Mouse (Mus musculus) stomach, embryonic 14.5 days (tissue): ENCODE data around the gene Prox2. TPM values are rescaled to one million over a fixed set of nuclear protein-coding genes. Genes with fewer than 3 reads are reported as not detected.

ENCODE experiments used
- ATAC-seq: fragments of 200-750 bp; cut with Nextera tagmentation; 2 replicates; pipeline ENCODE4 v1.8.0; 2017; ENCODE audit warnings: low read depth, moderate TSS enrichment; ENCODE audit not compliant: insufficient number of reproducible peaks, insufficient read depth, low FRiP score
- H3K27ac ChIP-seq: fragments of 300-500 bp; sonication (generic); 2 replicates; pipeline ENCODE4 v1.5.1; 2014; ENCODE audit warnings: mild to moderate bottlenecking, low read length, moderate library complexity, mixed read lengths
- H3K27me3 ChIP-seq: fragments of 300-500 bp; sonication (generic); 2 replicates; pipeline ENCODE4 v1.6.1; 2014; ENCODE audit warnings: low read length, control low read depth, mixed read lengths; ENCODE audit not compliant: control insufficient read depth, insufficient read depth
- H3K36me3 ChIP-seq: fragments of 300-500 bp; sonication (generic); 2 replicates; pipeline ENCODE4 v1.6.1; 2014; ENCODE audit warnings: mild to moderate bottlenecking, control low read depth, low read length, moderate library complexity, mixed read lengths; ENCODE audit not compliant: control insufficient read depth, insufficient read depth
- H3K4me1 ChIP-seq: fragments of 300-500 bp; sonication (generic); 2 replicates; pipeline ENCODE4 v1.6.1; 2014; ENCODE audit warnings: low read length, control low read depth, mixed read lengths; ENCODE audit not compliant: control insufficient read depth, insufficient read depth
- H3K4me2 ChIP-seq: fragments of 300-500 bp; sonication (generic); replicated peaks from 2 replicates; pipeline ENCODE4 v1.6.1; 2014; ENCODE audit warnings: low read depth, low read length, control low read depth
- H3K4me3 ChIP-seq: fragments of 300-500 bp; sonication (generic); 2 replicates; pipeline ENCODE4 v1.5.1; 2014; ENCODE audit warnings: low read depth, low read length, control low read depth
- H3K9ac ChIP-seq: fragments of 300-500 bp; sonication (generic); replicated peaks from 2 replicates; pipeline ENCODE4 v1.6.1; 2014; ENCODE audit warnings: low read depth, mild to moderate bottlenecking, control low read depth, low read length, moderate library complexity, mixed read lengths
- H3K9me3 ChIP-seq: fragments of 300-500 bp; sonication (generic); 2 replicates; pipeline ENCODE4 v1.6.1; 2016; ENCODE audit warnings: low read depth, low read length, control low read depth; ENCODE audit not compliant: control insufficient read depth
- WGBS: fragments of 180-500 bp; shearing (Covaris S2); extraction: QIAGEN DNeasy Blood & Tissue Kit; methylation state at CpG from one replicate; pipeline ENCODE4 v1.1.7; 2014; 5-methylcytosine and 5-hydroxymethylcytosine counted together
- polyA plus RNA-seq: library from polyadenylated mRNA; unstranded; fragments of >200 nt; fragmentation: Nextera tagmentation; extraction: Ambion mirVana; gene quantifications from 2 replicates; pipeline ENCODE4 v1.2.1, GENCODE M21; 2014

Prox2 gene
- polyA plus RNA-seq, 1 experiment from 2014 or later, result 4.4 TPM

DNA sequence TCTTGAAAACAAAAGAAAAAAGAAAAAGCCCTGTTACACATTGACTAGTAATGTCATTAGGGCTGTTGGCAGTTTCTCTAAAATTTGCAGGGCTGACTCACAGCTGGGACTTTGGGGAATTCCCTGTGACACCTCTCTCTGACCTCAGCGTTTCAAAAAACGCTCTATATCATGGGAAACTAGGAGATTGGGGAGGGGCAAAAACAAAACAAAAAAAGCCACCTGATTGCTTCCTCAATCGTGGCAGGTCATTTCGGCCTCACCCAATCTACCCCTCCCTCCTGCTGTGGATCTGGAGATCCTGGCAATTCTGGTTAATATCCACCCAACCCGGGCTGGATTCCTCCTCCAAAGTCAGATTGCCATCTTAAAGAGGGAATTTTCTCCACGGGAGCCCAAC, 59.3 kb downstream of the Prox2 start:
- ATAC-seq, result no peak
- no peak overlapping the region for H3K9ac ChIP-seq
- H3K36me3 ChIP-seq, result peaks cover 47% of the 10 kb centered on the region
- 56% methylated on average over 6 of the region's 6 CpGs for WGBS
- H3K4me1 ChIP-seq, result no peaks in the 10 kb centered on the region
- H3K27me3 ChIP-seq, result no peaks in the 10 kb centered on the region
- no peak overlapping the region for H3K4me3 ChIP-seq
- no peak overlapping the region for H3K4me2 ChIP-seq
- no peak overlapping the region for H3K27ac ChIP-seq
- H3K9me3 ChIP-seq, result no peaks in the 10 kb centered on the region

Other genes with a start within 250 kb of the Prox2 start
- gene Ltbp2, start 234.2 kb downstream of the Prox2 start, polyA plus RNA-seq, result 0.36 and 0.45 TPM in 2 replicates
- gene Fcf1, start 139.9 kb downstream of the Prox2 start, polyA plus RNA-seq, result 145 and 147 TPM in 2 replicates
- gene Arel1, start 139.9 kb downstream of the Prox2 start, polyA plus RNA-seq, result 15.1 and 15.3 TPM in 2 replicates
- 50.8 and 54.5 TPM in 2 replicates for gene Ylpm1, start 114.4 kb downstream of the Prox2 start, polyA plus RNA-seq
- gene Dlst, start 74 bp upstream of the Prox2 start, polyA plus RNA-seq, result 99.1 and 102 TPM in 2 replicates
- 1.5 and 1.8 TPM in 2 replicates for gene Rps6kl1, start 40.5 kb upstream of the Prox2 start, polyA plus RNA-seq
- 18.2 and 21.8 TPM in 2 replicates for gene Pgf, start 67.0 kb upstream of the Prox2 start, polyA plus RNA-seq
- 81.1 and 82.5 TPM in 2 replicates for gene Eif2b2, start 108.7 kb upstream of the Prox2 start, polyA plus RNA-seq
- 9.0 and 9.8 TPM in 2 replicates for gene Mlh3, start 159.8 kb upstream of the Prox2 start, polyA plus RNA-seq
- 45.2 and 56.8 TPM in 2 replicates for gene Acyp1, start 177.7 kb upstream of the Prox2 start, polyA plus RNA-seq
- gene Zc2hc1c, start 177.8 kb upstream of the Prox2 start, polyA plus RNA-seq, result 2.0 and 2.8 TPM in 2 replicates
- gene Nek9, start 228.6 kb upstream of the Prox2 start, polyA plus RNA-seq, result 20.3 and 20.4 TPM in 2 replicates